Comparison of ENCODE assay signal across 15 mouse cellular contexts in genomic region chr2:74724244-74725015, GRCm38 (mm10). TPM values are rescaled to one million over a fixed set of nuclear protein-coding genes. Genes with fewer than 3 reads are reported as not detected.
DNase-seq lines count a peak whose midpoint lies in the region; ATAC-seq lines count a peak whose summit lies in the region.
"Had no signal": no experiment of that assay in that cellular context is flagged by ENCODE, and none has a peak within 500 bp of the region (broad histone marks: within the 10 kb centered on the region; RNA-seq: fewer than 3 reads in every experiment).

No protein-coding gene starts in this region.

- peaks cover 98% of the 10 kb centered on the region for H3K27me3 ChIP-seq in hindbrain, embryonic 14.5 days (ENCODE audit: control insufficient read depth, insufficient read depth, low read length)

- 0 out of 2 replicates have a peak overlapping the region, but pooled peaks have one; percentile 42 for H3K4me3 ChIP-seq in hindbrain, embryonic 14.5 days (replicated peaks; ENCODE audit: low read length)
- H3K4me3 ChIP-seq: forebrain, embryonic 12.5 days had no signal

- H3K4me1 ChIP-seq in hindbrain, embryonic 14.5 days (replicated peaks; ENCODE audit: control insufficient read depth, insufficient read depth, low read length): peaks cover 14% of the 10 kb centered on the region

- H3K36me3 ChIP-seq in hindbrain, embryonic 14.5 days (replicated peaks; ENCODE audit: control insufficient read depth, insufficient read depth): no peaks in the 10 kb centered on the region
- H3K36me3 ChIP-seq: forebrain, embryonic 12.5 days had no signal

- H3K27ac ChIP-seq in hindbrain, embryonic 14.5 days: peak overlapping the region; percentile 91
- H3K27ac ChIP-seq: forebrain, embryonic 12.5 days had no signal

- WGBS in hindbrain, embryonic 14.5 days: 12% methylated on average over 7 of the region's 7 CpGs

- intact Hi-C loops in heart, postnatal 36 days (cut with DNase I): no loop called here

- peak; percentile 21 for DNase-seq in heart, postnatal 4 days
- no peak for DNase-seq in heart, postnatal 36 days
- DNase-seq in A20 (ENCODE audit: low read depth, low spot score): peak; percentile 68
- DNase-seq in hindbrain, embryonic 14.5 days (ENCODE audit: low spot score): no peak
- peak; percentile 60 to 71 for DNase-seq in kidney, postnatal 25 days
- no peak for DNase-seq in frontal cortex, postnatal 36 days (ENCODE audit: low spot score in 2 of 2)
- DNase-seq in thymus, postnatal 4 days: no peak
- no peak for DNase-seq in right cerebral cortex, postnatal 4 days
- DNase-seq: cerebellum, adult 11-12 months; gastrocnemius, postnatal 25 days; lung, adult 18-20 months had no signal

- H3K4me2 ChIP-seq in hindbrain, embryonic 14.5 days (replicated peaks): peak overlapping the region; percentile 82
- H3K4me2 ChIP-seq: forebrain, embryonic 12.5 days had no signal

- ATAC-seq in hindbrain, embryonic 14.5 days (ENCODE audit: low FRiP score): no peak

- H3K9me3 ChIP-seq in hindbrain, embryonic 14.5 days (ENCODE audit: control insufficient read depth, low read length): no peaks in the 10 kb centered on the region
- H3K9me3 ChIP-seq: forebrain, embryonic 12.5 days had no signal

- H3K9ac ChIP-seq in hindbrain, embryonic 14.5 days: peak overlapping the region; percentile 53; the same call in 1 of the 2 replicates
- H3K9ac ChIP-seq: forebrain, embryonic 12.5 days had no signal

RNA-seq across cellular contexts. Expression of gene Gm28230, which starts 2.1 kb away (rescaled TPM):
- not detected for total RNA-seq in heart, postnatal 4 days (2021)
- not detected for total RNA-seq in heart, postnatal 36 days (2021)
- 0.82 and 1.3 TPM in 2 replicates for polyA plus RNA-seq in hindbrain, embryonic 14.5 days (2014; fragmentation: Nextera tagmentation; extraction: Ambion mirVana)
- total RNA-seq: megakaryocyte-erythroid progenitor cell, adult 5-6 weeks had no signal
- polyA plus RNA-seq: embryonic facial prominence, embryonic 11.5 days; forebrain, embryonic 12.5 days; heart, embryonic 16.5 days had no signal

RNA-seq across cellular contexts. Expression of gene Hoxd4, which starts 12.7 kb away (rescaled TPM):
- under 1 TPM; 0.45 TPM for total RNA-seq in heart, postnatal 4 days (2021)
- total RNA-seq in heart, postnatal 36 days (2021): under 1 TPM; 0.19 to 0.28 TPM
- polyA plus RNA-seq in hindbrain, embryonic 14.5 days (2014; fragmentation: Nextera tagmentation; extraction: Ambion mirVana): 3.1 and 4.3 TPM in 2 replicates
- total RNA-seq: megakaryocyte-erythroid progenitor cell, adult 5-6 weeks had no signal
- polyA plus RNA-seq: forebrain, embryonic 12.5 days had no signal

RNA-seq across cellular contexts. Expression of gene Hoxd3, which starts 12.7 kb away (rescaled TPM):
- total RNA-seq in heart, postnatal 4 days (2021): under 1 TPM in 1 of 2 experiments, not detected in 1; 0.11 TPM
- not detected for total RNA-seq in heart, postnatal 36 days (2021)
- 44.9 and 55.1 TPM in 2 replicates for polyA plus RNA-seq in hindbrain, embryonic 14.5 days (2014; fragmentation: Nextera tagmentation; extraction: Ambion mirVana)
- total RNA-seq: gastrocnemius, postnatal 25 days; megakaryocyte-erythroid progenitor cell, adult 5-6 weeks had no signal
- polyA plus RNA-seq: forebrain, embryonic 12.5 days had no signal

RNA-seq across cellular contexts. Expression of gene Hoxd8, which starts 20.0 kb away (rescaled TPM):
- total RNA-seq in heart, postnatal 4 days (2021): 1 to 10 TPM; 1.2 to 1.9 TPM
- total RNA-seq in heart, postnatal 36 days (2021): 1 to 10 TPM; 1.1 to 1.3 TPM
- 2.1 and 3.3 TPM in 2 replicates for polyA plus RNA-seq in hindbrain, embryonic 14.5 days (2014; fragmentation: Nextera tagmentation; extraction: Ambion mirVana)
- total RNA-seq: megakaryocyte-erythroid progenitor cell, adult 5-6 weeks had no signal
- polyA plus RNA-seq: forebrain, embryonic 12.5 days had no signal

RNA-seq across cellular contexts. Expression of gene Hoxd9, which starts 26.9 kb away (rescaled TPM):
- under 1 TPM; 0.12 to 0.27 TPM for total RNA-seq in heart, postnatal 4 days (2021)
- total RNA-seq in heart, postnatal 36 days (2021): under 1 TPM; 0.36 to 0.41 TPM
- polyA plus RNA-seq in hindbrain, embryonic 14.5 days (2014; fragmentation: Nextera tagmentation; extraction: Ambion mirVana): 0.09 TPM in 1 of 2 replicates, not detected in the other
- total RNA-seq: megakaryocyte-erythroid progenitor cell, adult 5-6 weeks had no signal
- polyA plus RNA-seq: forebrain, embryonic 12.5 days had no signal

Comparison
In these comparisons a context has a peak if more than half of its experiments do, and no peak if none do; other contexts are left out.
1. DNase-seq: peak in heart, postnatal 4 days (single experiment), A20 (single experiment) and kidney, postnatal 25 days (2 of 2); none in heart, postnatal 36 days (0 of 2), hindbrain, embryonic 14.5 days (single experiment), frontal cortex, postnatal 36 days (0 of 2), thymus, postnatal 4 days (single experiment) and right cerebral cortex, postnatal 4 days (single experiment).